Mouse (Mus musculus) cerebral cortex, adult 2 months (tissue): Measurements from ENCODE around the gene Gm10181.

Experiments
- WGBS: fragments of 180-500 bp; shearing (Covaris S2); methylation state at CpG from one replicate; pipeline ENCODE4 v1.1.7; 2018; 5-methylcytosine and 5-hydroxymethylcytosine counted together

Gm10181 gene

DNA sequence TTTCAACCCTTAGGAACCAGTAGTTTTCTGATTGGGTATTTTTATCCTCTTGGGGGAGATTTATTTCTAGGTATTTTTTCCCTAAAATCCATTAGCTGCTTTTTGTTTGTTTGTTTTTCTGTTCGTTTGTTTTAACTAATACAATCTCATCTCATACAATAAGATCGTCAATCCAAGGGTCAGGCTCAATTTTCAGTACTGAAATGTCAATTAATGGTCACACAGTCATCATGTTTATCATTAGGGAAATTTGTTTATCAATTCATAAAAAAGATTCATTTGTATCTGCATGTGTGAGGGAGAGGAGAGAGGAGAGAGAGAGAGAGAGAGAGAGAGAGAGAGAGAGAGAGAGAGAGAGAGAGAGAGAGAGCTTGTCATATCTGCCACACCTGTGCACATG, at the start of gene Gm10181:
Gene Gm10181 (plus strand): TSS at position 301 of the 400 bp plus-strand sequence.
- WGBS, result 79% methylated on average over 2 of the region's 2 CpGs

GRCm38 (mm10) chr9:25041665-25042064, 47.6 kb upstream of the Gm10181 start:
- WGBS, result 29% methylated on average over 6 of the region's 6 CpGs

DNA sequence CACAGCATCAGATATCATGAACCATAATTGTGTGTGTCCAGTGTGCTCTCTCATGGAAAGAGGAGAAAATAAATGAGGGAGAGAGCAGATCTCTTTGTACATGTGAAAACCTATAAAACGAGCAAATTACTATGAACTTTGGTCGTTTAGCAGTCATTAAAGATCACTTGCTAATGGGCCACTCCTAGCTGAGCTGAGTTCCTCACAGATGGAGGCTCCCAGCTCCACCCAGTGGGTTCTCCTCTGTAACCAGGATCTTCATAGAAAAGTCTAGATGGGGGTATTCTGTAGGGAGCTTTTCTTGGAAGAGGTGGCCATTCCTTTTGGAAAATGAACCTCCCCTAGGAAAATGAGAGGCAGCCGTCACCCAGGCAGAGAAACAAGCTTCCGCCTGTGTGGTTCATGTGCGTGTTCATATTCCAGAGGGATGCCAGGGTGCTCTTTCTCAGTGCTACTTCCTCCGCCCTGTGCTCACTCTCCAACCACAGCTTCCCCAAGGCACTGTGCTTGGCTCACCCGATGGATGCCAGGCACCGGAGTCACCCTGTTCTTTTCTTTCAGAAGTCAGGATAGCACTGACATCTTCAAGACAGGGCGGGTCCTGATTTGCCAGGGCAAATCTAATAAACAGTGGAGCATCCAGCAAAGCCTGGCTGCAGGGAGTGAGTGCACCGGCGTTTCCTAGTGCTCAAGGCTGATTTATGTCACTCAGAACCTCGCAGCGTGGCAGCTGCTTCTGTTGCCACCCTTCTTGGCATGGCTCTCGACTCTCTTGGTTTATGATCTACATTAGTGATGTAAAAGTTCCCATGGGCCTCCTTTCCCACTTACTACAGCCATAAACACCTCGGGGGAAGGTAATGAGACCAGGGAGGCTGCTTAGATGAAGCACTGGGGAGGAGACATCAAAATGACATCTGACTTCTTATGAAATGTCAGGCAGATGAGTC, 46.8 kb upstream of the Gm10181 start:
- 58% methylated on average over 15 of the region's 15 CpGs for WGBS

DNA sequence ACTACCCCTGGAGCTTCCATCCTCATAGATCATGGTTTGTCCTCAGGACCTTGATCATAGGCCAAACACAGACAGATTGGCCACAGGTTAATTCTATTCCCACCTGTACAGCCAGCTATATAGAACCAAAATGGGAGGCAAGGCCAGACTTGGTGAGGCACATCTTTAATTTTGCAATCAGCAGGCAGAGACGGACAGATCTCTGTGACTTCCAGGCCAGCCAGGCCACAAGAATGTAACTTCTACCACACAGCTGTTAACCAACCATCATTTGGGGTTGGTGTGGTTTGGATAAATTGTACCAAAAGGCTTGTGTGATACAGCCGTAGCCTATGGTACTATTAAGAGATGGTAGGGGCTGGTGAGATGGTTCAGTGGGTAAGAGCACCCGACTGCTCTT, 44.9 kb upstream of the Gm10181 start:
- 92% methylated on average over 3 of the region's 3 CpGs for WGBS

GRCm38 (mm10) chr9:25048289-25048688, 40.9 kb upstream of the Gm10181 start:
- 55% methylated on average over 2 of the region's 2 CpGs for WGBS

- 53% methylated on average over 2 of the region's 2 CpGs for WGBS
Observed at GRCm38 (mm10) chr9:25048940-25049339, 40.3 kb upstream of the Gm10181 start.

GRCm38 (mm10) chr9:25051901-25052300, 37.3 kb upstream of the Gm10181 start:
- WGBS, result 79% methylated on average over 4 of the region's 4 CpGs

DNA sequence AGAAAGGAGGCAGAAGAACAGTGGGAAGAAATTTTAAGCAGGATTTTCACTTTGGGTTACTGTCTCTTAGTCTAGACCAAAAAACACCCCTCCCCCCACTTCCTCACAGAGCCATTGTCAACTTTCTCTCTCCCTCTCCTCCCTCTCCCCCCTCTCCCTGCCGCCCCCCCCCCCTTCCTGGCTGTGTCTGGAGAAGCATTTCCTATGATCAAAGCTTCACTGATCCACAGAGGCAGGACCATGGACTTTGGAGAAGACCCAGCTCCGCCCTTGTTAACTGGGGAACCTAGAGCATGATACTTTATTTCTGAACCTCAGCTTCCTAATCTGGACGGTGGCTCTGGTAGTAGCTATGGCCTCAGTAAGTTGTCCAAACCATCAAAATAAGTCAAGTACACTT, 30.5 kb upstream of the Gm10181 start:
- 54% methylated on average over 3 of the region's 3 CpGs for WGBS

GRCm38 (mm10) chr9:25072666-25073065, 16.6 kb upstream of the Gm10181 start:
- WGBS, result 91% methylated on average over 1 of the region's 1 CpGs

DNA sequence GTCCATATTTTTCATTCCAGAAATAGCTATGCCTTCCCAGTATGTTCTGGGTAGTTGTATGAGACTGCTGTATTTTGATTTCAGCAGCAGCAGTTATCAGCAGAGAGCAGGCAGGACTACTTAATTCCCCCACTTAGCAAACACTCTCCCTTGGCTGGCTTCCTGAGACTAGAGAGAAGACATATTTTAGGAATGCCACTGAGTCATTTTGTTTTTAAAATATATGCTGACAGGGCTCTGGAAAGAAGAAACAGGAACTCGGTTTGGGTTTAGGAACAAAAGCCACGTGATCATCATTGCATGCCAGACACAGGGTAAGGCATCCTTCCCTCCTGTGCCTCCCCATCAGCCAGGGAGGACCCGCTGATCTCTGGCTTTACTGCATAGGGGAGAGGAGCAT, 13.2 kb upstream of the Gm10181 start:
- WGBS, result 20% methylated on average over 3 of the region's 3 CpGs

- 92% methylated on average over 1 of the region's 1 CpGs for WGBS
Observed at GRCm38 (mm10) chr9:25076505-25076904, 12.7 kb upstream of the Gm10181 start.

DNA sequence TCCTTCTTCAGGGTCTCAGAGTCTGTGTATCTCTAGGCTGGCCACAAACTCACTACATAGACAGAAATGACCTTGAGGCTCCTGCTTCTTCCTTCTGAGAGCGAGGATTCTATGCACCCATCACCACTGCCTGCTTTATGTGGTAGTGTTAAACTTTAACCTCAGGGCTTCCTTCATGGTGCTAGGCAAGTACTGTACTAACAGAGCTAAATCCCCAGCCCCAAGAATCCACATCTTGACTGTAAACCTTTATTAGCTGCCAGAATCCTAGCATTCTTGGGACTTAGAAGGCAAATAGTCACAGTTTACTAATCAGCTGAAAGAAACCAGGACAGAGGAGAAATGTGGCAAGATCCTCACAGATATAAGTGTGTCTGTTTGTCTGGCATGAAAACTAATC, 1.6 kb downstream of the Gm10181 start:
- WGBS, result 90% methylated on average over 1 of the region's 1 CpGs

DNA sequence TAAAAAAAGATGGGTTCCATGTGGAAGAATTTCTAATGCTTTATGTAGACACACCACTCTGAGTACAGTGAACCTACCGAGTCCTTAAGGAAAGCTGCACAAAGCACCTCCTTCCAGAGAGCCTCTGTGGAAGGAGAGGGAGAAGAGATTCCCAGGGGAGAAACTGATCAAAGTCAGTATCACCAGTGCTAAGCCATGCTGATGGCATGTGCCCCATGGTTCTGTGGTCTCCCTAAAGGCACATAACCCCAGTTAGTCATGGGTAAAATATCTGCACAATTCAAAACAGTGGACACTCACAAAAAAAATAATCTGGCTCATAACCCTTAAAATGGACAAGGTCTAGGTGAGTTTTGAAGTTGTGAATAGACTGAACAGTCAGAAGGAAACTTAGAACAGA, 13.7 kb downstream of the Gm10181 start:
- 79% methylated on average over 1 of the region's 1 CpGs for WGBS

- 97% methylated on average over 1 of the region's 1 CpGs for WGBS
Observed at GRCm38 (mm10) chr9:25123590-25123989, 34.4 kb downstream of the Gm10181 start.

DNA sequence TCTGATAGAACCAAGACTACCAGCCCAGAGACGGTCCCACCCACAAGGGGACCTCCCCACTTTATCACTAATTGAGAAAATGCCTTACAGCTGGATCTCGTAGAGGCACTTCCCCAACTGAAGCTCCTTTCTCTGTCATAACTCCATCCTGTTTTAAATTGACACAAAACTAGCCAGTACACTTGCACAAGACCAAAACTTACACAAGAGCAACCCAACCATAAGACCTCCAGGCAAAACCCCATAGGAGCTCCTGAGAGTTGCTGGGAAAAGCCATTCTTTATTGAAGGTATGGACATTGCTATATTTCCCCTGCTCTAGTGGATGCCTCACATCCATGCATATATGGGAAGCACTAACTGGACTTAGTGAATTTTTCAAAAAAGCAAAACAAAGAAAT, 34.8 kb downstream of the Gm10181 start:
- WGBS, result 80% methylated on average over 2 of the region's 2 CpGs

- 40% methylated on average over 4 of the region's 4 CpGs for WGBS
Observed at GRCm38 (mm10) chr9:25132920-25133319, 43.7 kb downstream of the Gm10181 start.

DNA sequence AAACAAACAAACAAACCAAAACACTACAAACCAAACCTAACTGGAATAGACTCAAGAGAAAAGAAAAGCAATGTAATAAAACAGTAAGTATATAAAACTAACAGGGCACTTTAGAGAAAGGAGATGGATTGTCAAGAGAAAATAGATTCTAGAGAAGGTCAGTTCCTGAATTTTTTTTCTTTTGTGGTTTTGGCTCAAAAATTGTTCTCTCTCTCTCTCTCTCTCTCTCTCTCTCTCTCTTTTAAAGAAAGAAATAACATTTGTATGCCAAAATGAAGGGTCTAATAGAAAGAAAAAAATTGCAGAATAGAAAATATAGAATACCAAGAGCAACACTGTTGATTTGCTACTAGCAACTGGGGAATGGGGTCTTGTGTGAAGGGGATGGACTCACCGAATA, 49.7 kb downstream of the Gm10181 start:
- 96% methylated on average over 1 of the region's 1 CpGs for WGBS
